Mouse (Mus musculus): ENCODE measurements at regions not wholly inside any gene's neighbourhood (a gene's known extent, or its start where the extent isn't known, plus 50 kb on each side); places are given as distances from the start of the nearest gene placed in this dataset.

- H3K9ac ChIP-seq (ENCODE audit: low read length) = no peak overlapping the region
- H3K27ac ChIP-seq (replicated peaks) = no peak overlapping the region
- no peaks in the 10 kb centered on the region for H3K4me1 ChIP-seq (replicated peaks; ENCODE audit: control insufficient read depth, insufficient read depth)
- DNase-seq (ENCODE audit: low spot score) = no peak
- ATAC-seq (ENCODE audit: low FRiP score, low TSS enrichment) = no peak
- no peaks in the 10 kb centered on the region for H3K9me3 ChIP-seq (ENCODE audit: control insufficient read depth, low read length)
- H3K4me3 ChIP-seq (ENCODE audit: low read depth, low read length) = no peak overlapping the region
- H3K36me3 ChIP-seq (ENCODE audit: control insufficient read depth, insufficient read depth, low read length) = no peaks in the 10 kb centered on the region
- TF ChIP-seq EP300 (optimal IDR thresholded peaks at IDR 0.05) = no peak
- TF ChIP-seq CTCF (IDR thresholded peaks at IDR 0.05; ENCODE audit: low read depth) = no peak
- no peaks in the 10 kb centered on the region for H3K27me3 ChIP-seq (ENCODE audit: control insufficient read depth, insufficient read depth, low read length)
- 73% methylated on average over 6 of the region's 6 CpGs for WGBS
- no peak overlapping the region for H3K4me2 ChIP-seq (replicated peaks; ENCODE audit: low read depth)
Observed at GRCm38 (mm10) chr12:68997259-68997658, 161.7 kb downstream of the Rps29 start.

- 58% methylated on average over 12 of the region's 12 CpGs for WGBS
- TF ChIP-seq CTCF (IDR thresholded peaks at IDR 0.05; ENCODE audit: low read depth) (no peak), EP300 (optimal IDR thresholded peaks at IDR 0.05) (no peak)
- H3K9me3 ChIP-seq (ENCODE audit: control insufficient read depth, low read length) = no peaks in the 10 kb centered on the region
Observed at GRCm38 (mm10) chr12:68996740-68997139, 162.2 kb downstream of the Rps29 start.

DNA sequence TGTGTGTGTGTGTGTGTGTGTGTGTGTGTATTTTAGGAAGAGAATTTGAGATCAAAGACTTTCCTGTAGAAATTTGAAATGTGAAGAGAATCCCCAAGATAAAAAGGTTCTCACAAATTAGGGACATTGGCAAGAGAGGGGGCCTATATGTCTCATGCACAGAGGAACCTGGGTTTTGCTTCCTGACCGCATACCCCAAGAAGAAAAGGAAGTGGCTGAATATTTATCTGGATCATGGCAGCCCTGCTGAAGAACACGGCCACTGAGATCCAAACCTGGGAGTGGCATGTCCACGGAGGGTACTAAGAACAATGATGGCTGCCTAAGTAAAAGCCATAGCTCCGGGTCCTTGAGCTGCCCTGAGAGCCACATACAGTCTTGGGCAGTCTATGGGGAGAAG lies 178.3 kb downstream of the Rps29 start:
- Histone ChIP-seq H3K27ac (replicated peaks) (no peak overlapping the region), H3K4me3 (ENCODE audit: low read depth, low read length) (no peak overlapping the region), H3K4me2 (replicated peaks; ENCODE audit: low read depth) (no peak overlapping the region), H3K36me3 (ENCODE audit: control insufficient read depth, insufficient read depth, low read length) (no peaks in the 10 kb centered on the region), H3K27me3 (ENCODE audit: control insufficient read depth, insufficient read depth, low read length) (no peaks in the 10 kb centered on the region), H3K4me1 (replicated peaks; ENCODE audit: control insufficient read depth, insufficient read depth) (no peaks in the 10 kb centered on the region), H3K9me3 (ENCODE audit: control insufficient read depth, low read length) (no peaks in the 10 kb centered on the region), H3K9ac (ENCODE audit: low read length) (no peak overlapping the region)
- no peak for TF ChIP-seq CTCF (IDR thresholded peaks at IDR 0.05; ENCODE audit: low read depth)
- TF ChIP-seq EP300 (optimal IDR thresholded peaks at IDR 0.05) = no peak
- 77% methylated on average over 4 of the region's 4 CpGs for WGBS
- ATAC-seq (ENCODE audit: low FRiP score, low TSS enrichment) = no peak
- no peak for DNase-seq (ENCODE audit: low spot score)

More at GRCm38 (mm10) chr12:68996740-68997139, 162.2 kb downstream of the Rps29 start:
- H3K4me3 ChIP-seq (ENCODE audit: low read depth, low read length) = no peak overlapping the region
- ATAC-seq (ENCODE audit: low FRiP score, low TSS enrichment) = no peak
- no peaks in the 10 kb centered on the region for H3K36me3 ChIP-seq (ENCODE audit: control insufficient read depth, insufficient read depth, low read length)
- no peak overlapping the region for H3K27ac ChIP-seq (replicated peaks)
- H3K4me2 ChIP-seq (replicated peaks; ENCODE audit: low read depth) = no peak overlapping the region
- no peak for DNase-seq (ENCODE audit: low spot score)
- no peak overlapping the region for H3K9ac ChIP-seq (ENCODE audit: low read length)
- no peaks in the 10 kb centered on the region for H3K27me3 ChIP-seq (ENCODE audit: control insufficient read depth, insufficient read depth, low read length)
- no peaks in the 10 kb centered on the region for H3K4me1 ChIP-seq (replicated peaks; ENCODE audit: control insufficient read depth, insufficient read depth)

- ATAC-seq (ENCODE audit: low FRiP score, low TSS enrichment) (no peak), DNase-seq (ENCODE audit: low spot score) (no peak)
- no peak for TF ChIP-seq EP300 (optimal IDR thresholded peaks at IDR 0.05)
- no peak for TF ChIP-seq CTCF (IDR thresholded peaks at IDR 0.05; ENCODE audit: low read depth)
- Histone ChIP-seq H3K9ac (ENCODE audit: low read length) (no peak overlapping the region), H3K9me3 (ENCODE audit: control insufficient read depth, low read length) (no peaks in the 10 kb centered on the region), H3K4me1 (replicated peaks; ENCODE audit: control insufficient read depth, insufficient read depth) (no peaks in the 10 kb centered on the region), H3K36me3 (ENCODE audit: control insufficient read depth, insufficient read depth, low read length) (no peaks in the 10 kb centered on the region), H3K27ac (replicated peaks) (no peak overlapping the region), H3K27me3 (ENCODE audit: control insufficient read depth, insufficient read depth, low read length) (no peaks in the 10 kb centered on the region), H3K4me3 (ENCODE audit: low read depth, low read length) (no peak overlapping the region), H3K4me2 (replicated peaks; ENCODE audit: low read depth) (no peak overlapping the region)
- WGBS = 40% methylated on average over 4 of the region's 4 CpGs
Observed at GRCm38 (mm10) chr12:68980173-68980572, 178.8 kb downstream of the Rps29 start.

DNA sequence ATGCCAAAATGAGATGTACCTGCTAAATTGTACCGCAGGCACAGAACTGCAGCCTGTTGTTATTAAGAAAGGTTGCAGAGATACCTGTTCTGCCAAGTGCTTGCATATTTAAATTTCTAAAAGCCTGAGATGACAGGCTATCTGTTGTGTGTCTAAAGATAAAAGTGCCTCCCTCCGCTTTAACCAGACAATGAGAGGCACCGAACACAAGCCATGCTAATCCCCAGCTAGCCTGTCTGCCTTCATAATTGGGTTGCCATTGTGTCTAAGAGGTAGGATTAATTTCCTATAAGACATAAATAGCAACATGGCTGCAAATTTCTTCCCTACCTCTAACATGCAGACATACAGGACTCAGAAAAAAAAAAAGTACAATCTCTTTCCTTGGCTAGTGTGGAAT lies 179.8 kb downstream of the Rps29 start:
- 49% methylated on average over 3 of the region's 3 CpGs for WGBS
- ATAC-seq (ENCODE audit: low FRiP score, low TSS enrichment) = no peak

GRCm38 (mm10) chr12:68977276-68977675 lies 181.7 kb downstream of the Rps29 start:
- no peaks in the 10 kb centered on the region for H3K27me3 ChIP-seq (ENCODE audit: control insufficient read depth, insufficient read depth, low read length)
- 41% methylated on average over 4 of the region's 4 CpGs for WGBS
- H3K9ac ChIP-seq (ENCODE audit: low read length) = no peak overlapping the region
- H3K4me2 ChIP-seq (replicated peaks; ENCODE audit: low read depth) = no peak overlapping the region
- no peak overlapping the region for H3K4me3 ChIP-seq (ENCODE audit: low read depth, low read length)
- no peaks in the 10 kb centered on the region for H3K36me3 ChIP-seq (ENCODE audit: control insufficient read depth, insufficient read depth, low read length)
- no peak for DNase-seq (ENCODE audit: low spot score)
- ATAC-seq (ENCODE audit: low FRiP score, low TSS enrichment) = no peak
- H3K27ac ChIP-seq (replicated peaks) = no peak overlapping the region
- H3K9me3 ChIP-seq (ENCODE audit: control insufficient read depth, low read length) = no peaks in the 10 kb centered on the region
- no peaks in the 10 kb centered on the region for H3K4me1 ChIP-seq (replicated peaks; ENCODE audit: control insufficient read depth, insufficient read depth)
- TF ChIP-seq EP300 (optimal IDR thresholded peaks at IDR 0.05) = no peak
- no peak for TF ChIP-seq CTCF (IDR thresholded peaks at IDR 0.05; ENCODE audit: low read depth)

More for the DNA sequence above, 179.8 kb downstream of the Rps29 start:
- TF ChIP-seq EP300 (optimal IDR thresholded peaks at IDR 0.05) (no peak), CTCF (IDR thresholded peaks at IDR 0.05; ENCODE audit: low read depth) (no peak)
- no peak overlapping the region for H3K4me3 ChIP-seq (ENCODE audit: low read depth, low read length)
- H3K36me3 ChIP-seq (ENCODE audit: control insufficient read depth, insufficient read depth, low read length) = no peaks in the 10 kb centered on the region
- no peaks in the 10 kb centered on the region for H3K27me3 ChIP-seq (ENCODE audit: control insufficient read depth, insufficient read depth, low read length)
- no peak for DNase-seq (ENCODE audit: low spot score)
- H3K4me2 ChIP-seq (replicated peaks; ENCODE audit: low read depth) = no peak overlapping the region
- H3K9me3 ChIP-seq (ENCODE audit: control insufficient read depth, low read length) = no peaks in the 10 kb centered on the region
- H3K9ac ChIP-seq (ENCODE audit: low read length) = no peak overlapping the region
- H3K4me1 ChIP-seq (replicated peaks; ENCODE audit: control insufficient read depth, insufficient read depth) = no peaks in the 10 kb centered on the region
- no peak overlapping the region for H3K27ac ChIP-seq (replicated peaks)

All from stomach, postnatal 0 days (tissue).